8 mouse cellular contexts compared by ENCODE assay signal in genomic region chr5:111891261-111891693, GRCm38 (mm10).
DNase-seq lines count a peak whose midpoint lies in the region; ATAC-seq and TF ChIP-seq lines count a peak whose summit lies in the region.

No protein-coding gene starts in this region.

- peak overlapping the region; percentile 80 for H3K27ac ChIP-seq in limb, embryonic 11.5 days (replicated peaks; ENCODE audit: low read depth, low read length)
- H3K27ac ChIP-seq in stomach, postnatal 0 days (replicated peaks): peak overlapping the region; percentile 69

- peak; percentile 3 for DNase-seq in ovary, adult 18-20 months (ENCODE audit: low spot score)
- DNase-seq in ovary, postnatal 36 days (ENCODE audit: low spot score): no peak
- DNase-seq in gastrocnemius, postnatal 36 days: peak; percentile 34 to 47
- DNase-seq in limb, embryonic 11.5 days (ENCODE audit: low spot score): peak; percentile 37
- DNase-seq in stomach, postnatal 0 days (ENCODE audit: low spot score): no peak
- DNase-seq in layer of hippocampus, postnatal 25 days (ENCODE audit: extremely low spot score in 1 of 2, low spot score in 1 of 2): no peak
- DNase-seq in cerebellum, postnatal 14 days: no peak
- DNase-seq in thymus, adult 18-20 months: no peak

- H3K9me3 ChIP-seq in limb, embryonic 11.5 days (ENCODE audit: control insufficient read depth, low read length): no peaks in the 10 kb centered on the region
- no peaks in the 10 kb centered on the region for H3K9me3 ChIP-seq in stomach, postnatal 0 days (ENCODE audit: control insufficient read depth, low read length)

- no peak for TF ChIP-seq CTCF in stomach, postnatal 0 days (IDR thresholded peaks at IDR 0.05; ENCODE audit: low read depth)

- intact Hi-C loops in gastrocnemius, postnatal 36 days (cut with DNase I): no loop called here

- H3K36me3 ChIP-seq in limb, embryonic 11.5 days (ENCODE audit: control insufficient read depth, insufficient read depth, low read length): no peaks in the 10 kb centered on the region
- H3K36me3 ChIP-seq in stomach, postnatal 0 days (ENCODE audit: control insufficient read depth, insufficient read depth, low read length): no peaks in the 10 kb centered on the region

- WGBS in limb, embryonic 11.5 days: 40% methylated on average over 8 of the region's 8 CpGs
- WGBS in stomach, postnatal 0 days: 42% methylated on average over 8 of the region's 8 CpGs

- TF ChIP-seq EP300 in stomach, postnatal 0 days (optimal IDR thresholded peaks at IDR 0.05): no peak

- H3K4me1 ChIP-seq in limb, embryonic 11.5 days (ENCODE audit: control insufficient read depth, insufficient read depth, low read length): peaks cover 37% of the 10 kb centered on the region
- no peaks in the 10 kb centered on the region; the same call in 1 of the 2 replicates for H3K4me1 ChIP-seq in stomach, postnatal 0 days (replicated peaks; ENCODE audit: control insufficient read depth, insufficient read depth)

- no peak overlapping the region for H3K9ac ChIP-seq in limb, embryonic 11.5 days (ENCODE audit: low read length)
- no peak overlapping the region for H3K9ac ChIP-seq in stomach, postnatal 0 days (ENCODE audit: low read length)

- no peak overlapping the region for H3K4me3 ChIP-seq in limb, embryonic 11.5 days (ENCODE audit: low read depth, low read length)
- H3K4me3 ChIP-seq in stomach, postnatal 0 days (ENCODE audit: low read depth, low read length): no peak overlapping the region

- no peak for ATAC-seq in limb, embryonic 11.5 days (ENCODE audit: insufficient number of reproducible peaks, low FRiP score, low TSS enrichment, low read depth)
- ATAC-seq in stomach, postnatal 0 days (ENCODE audit: low FRiP score, low TSS enrichment): no peak

- no peak overlapping the region for H3K4me2 ChIP-seq in limb, embryonic 11.5 days (ENCODE audit: low read depth, severe bottlenecking)
- H3K4me2 ChIP-seq in stomach, postnatal 0 days (replicated peaks; ENCODE audit: low read depth): no peak overlapping the region

- H3K27me3 ChIP-seq in limb, embryonic 11.5 days (ENCODE audit: control insufficient read depth, insufficient read depth, low read length): no peaks in the 10 kb centered on the region
- H3K27me3 ChIP-seq in stomach, postnatal 0 days (ENCODE audit: control insufficient read depth, insufficient read depth, low read length): no peaks in the 10 kb centered on the region

Comparison
In these comparisons a context has a peak if more than half of its experiments do, and no peak if none do; other contexts are left out.
1. DNase-seq: peak in ovary, adult 18-20 months (single experiment), gastrocnemius, postnatal 36 days (2 of 2) and limb, embryonic 11.5 days (single experiment); none in ovary, postnatal 36 days (single experiment), stomach, postnatal 0 days (single experiment), layer of hippocampus, postnatal 25 days (0 of 2), cerebellum, postnatal 14 days (0 of 2) and thymus, adult 18-20 months (0 of 2).